Mouse (Mus musculus) heart, adult 2 months (tissue): ENCODE results near the gene Mgat5.

Experiments
- CTCF ChIP-seq: fragments of 200-600 bp; IDR thresholded peaks from 2 replicates; pipeline ENCODE4 v1.8.1; 2022; ENCODE audit warnings: antibody characterized with exemption, mild to moderate bottlenecking, moderate library complexity
- EP300 ChIP-seq: fragments of 200-500 bp; IDR thresholded peaks from 2 replicates; pipeline ENCODE4 v1.6.1; 2011; ENCODE audit warnings: low read depth, low read length, control low read depth; ENCODE audit not compliant: insufficient read depth
- POLR2A ChIP-seq: fragments of 200-500 bp; IDR thresholded peaks from 2 replicates; pipeline ENCODE4 v1.6.1; 2011; ENCODE audit warnings: mild to moderate bottlenecking, low read depth, low read length, control low read depth; ENCODE audit not compliant: insufficient read depth

- TF ChIP-seq EP300 (no peak), POLR2A (no peak), CTCF (no peak)
Observed at GRCm38 (mm10) chr1:127315763-127316627, 111.2 kb downstream of the Mgat5 start.
